Mouse (Mus musculus): Measurements from ENCODE around the gene Notch3.

GRCm38 (mm10) chr17:32113255-32113522, 53.5 kb downstream of the Notch3 start:
- TF ChIP-seq TAL1 (IDR thresholded peaks at IDR 0.05; ENCODE audit: low read length) (no peak), GATA1 (IDR thresholded peaks at IDR 0.05; ENCODE audit: low read length) (no peak)
